Mouse (Mus musculus): ENCODE results near the gene Chrna3.
A peak's percentile ranks its signal among the peaks of the same experiment; 100 is the strongest.

Gene Chrna3

DNA sequence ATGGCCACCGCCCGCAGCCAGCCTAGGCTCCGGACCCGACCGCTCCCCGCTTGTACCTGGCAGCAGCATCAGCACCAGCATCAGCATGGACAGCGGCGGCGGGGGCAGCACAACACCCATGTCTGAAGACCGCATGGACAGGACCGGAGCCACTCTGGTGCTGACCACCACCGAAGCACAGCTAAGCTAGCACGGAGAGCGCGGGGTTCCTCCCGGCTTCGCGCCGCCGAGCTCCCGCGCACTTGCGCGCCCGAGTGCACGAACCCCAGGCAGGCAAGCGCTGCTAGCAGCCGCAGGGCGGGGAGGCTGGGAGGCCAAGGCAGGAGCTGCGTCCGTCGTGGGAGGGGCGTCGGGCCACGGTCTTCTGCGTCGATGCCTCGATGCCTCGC is at the start of gene Chrna3:
Chrna3 (minus strand) TSS at position 288 of the 389 bp plus-strand sequence.
- DNase-seq (ENCODE audit: low read depth, low spot score) = no peak

DNA sequence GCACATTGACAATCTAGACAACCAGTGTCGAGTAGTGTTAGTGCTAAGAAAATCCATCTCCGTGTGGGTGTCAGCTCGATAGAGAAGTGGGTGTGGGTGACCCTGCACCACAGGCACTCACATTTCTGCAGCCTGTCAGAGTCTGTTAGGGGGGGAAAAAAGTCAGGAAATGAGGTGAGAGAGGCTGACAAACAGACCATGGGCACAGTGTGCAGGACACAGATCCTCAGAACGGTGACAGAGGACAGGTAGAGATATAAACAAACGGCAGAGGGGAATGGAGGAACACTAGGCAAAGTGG is 41.6 kb upstream of the Chrna3 start:
- no peak for DNase-seq (ENCODE audit: low read depth, low spot score)

GRCm38 (mm10) chr9:55067260-55067964 is 41.0 kb upstream of the Chrna3 start:
- DNase-seq (ENCODE audit: low read depth, low spot score) = no peak

DNA sequence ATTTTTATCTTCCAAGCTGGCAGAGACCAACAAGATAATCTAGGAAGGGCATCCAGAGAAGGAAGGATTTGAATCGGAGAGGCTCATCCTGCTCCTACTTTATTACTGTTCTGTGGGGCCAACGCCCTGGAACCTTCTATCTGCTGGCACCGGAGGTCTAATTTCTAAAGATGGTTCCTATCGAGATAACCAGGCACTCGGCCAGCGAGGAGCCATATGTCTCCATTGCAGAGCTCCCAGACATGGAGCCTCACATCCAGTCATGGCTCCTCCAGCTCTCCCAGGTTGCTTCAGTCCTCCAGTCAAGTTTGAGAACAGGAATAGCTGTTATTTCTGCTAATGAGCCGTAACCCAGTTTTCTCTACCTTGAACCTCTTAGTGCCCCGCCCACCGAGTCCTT is 38.9 kb upstream of the Chrna3 start:
- no peak for DNase-seq (ENCODE audit: low read depth, low spot score)

GRCm38 (mm10) chr9:55058067-55058466 is 31.7 kb upstream of the Chrna3 start:
- DNase-seq (ENCODE audit: low read depth, low spot score) = no peak

GRCm38 (mm10) chr9:55055386-55055930 is 29.1 kb upstream of the Chrna3 start:
- no peak for DNase-seq (ENCODE audit: low read depth, low spot score)

GRCm38 (mm10) chr9:55048211-55048880 is 22.0 kb upstream of the Chrna3 start, which contains the start of gene Chrnb4:
Gene Chrnb4 (minus strand): TSS chr9:55048779.
- no peak for DNase-seq (ENCODE audit: low read depth, low spot score)

GRCm38 (mm10) chr9:55046764-55047163 is 20.4 kb upstream of the Chrna3 start:
- DNase-seq (ENCODE audit: low read depth, low spot score) = no peak

GRCm38 (mm10) chr9:55045001-55045400 is 18.6 kb upstream of the Chrna3 start:
- no peak for DNase-seq (ENCODE audit: low read depth, low spot score)

GRCm38 (mm10) chr9:55043688-55044087 is 17.3 kb upstream of the Chrna3 start:
- no peak for DNase-seq (ENCODE audit: low read depth, low spot score)

GRCm38 (mm10) chr9:55041389-55041788 is 15.0 kb upstream of the Chrna3 start:
- DNase-seq (ENCODE audit: low read depth, low spot score) = no peak

DNA sequence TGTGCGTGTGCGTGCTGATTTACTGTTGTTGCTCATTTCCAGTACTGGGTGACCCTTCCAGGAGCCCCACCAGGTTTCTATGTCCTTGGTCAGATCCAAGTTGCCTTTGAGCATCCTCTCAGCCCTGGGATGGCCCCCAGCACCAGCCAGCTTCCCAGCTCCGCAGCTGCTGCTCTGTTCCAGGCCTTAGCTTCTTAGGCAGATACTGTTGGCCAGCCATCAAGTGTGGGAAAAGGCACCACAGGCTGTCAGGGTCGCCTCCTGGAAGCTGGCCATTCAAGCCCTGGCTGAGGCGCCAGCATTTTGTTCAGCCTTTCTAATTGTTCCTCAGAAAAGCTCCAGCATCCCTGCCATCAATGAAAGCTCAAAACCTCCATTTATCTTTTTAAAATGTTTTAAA is 13.6 kb upstream of the Chrna3 start:
- no peak for DNase-seq (ENCODE audit: low read depth, low spot score)

DNA sequence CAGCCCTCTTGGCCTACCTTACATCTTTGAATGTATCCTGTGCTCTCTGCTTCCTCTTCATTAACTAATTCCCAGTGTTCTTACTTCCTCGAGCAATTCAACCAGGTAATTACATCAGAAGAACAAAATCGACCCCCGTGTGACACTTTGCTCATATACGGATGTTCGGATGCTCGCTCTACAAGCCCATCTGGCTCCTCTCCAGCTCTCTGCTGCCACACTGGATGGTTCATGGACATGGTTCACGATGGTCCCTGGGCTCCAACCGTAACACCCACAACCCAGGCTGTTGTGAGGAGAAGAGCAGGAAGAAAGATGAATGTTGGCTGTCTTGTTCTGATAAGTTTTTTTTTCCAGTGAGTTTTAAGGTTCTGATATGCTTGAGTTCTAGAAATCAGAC is 12.6 kb upstream of the Chrna3 start:
- DNase-seq (ENCODE audit: low read depth, low spot score) = no peak

- DNase-seq (ENCODE audit: low read depth, low spot score) = no peak
Measured at GRCm38 (mm10) chr9:55031435-55032167, 5.2 kb upstream of the Chrna3 start.

DNA sequence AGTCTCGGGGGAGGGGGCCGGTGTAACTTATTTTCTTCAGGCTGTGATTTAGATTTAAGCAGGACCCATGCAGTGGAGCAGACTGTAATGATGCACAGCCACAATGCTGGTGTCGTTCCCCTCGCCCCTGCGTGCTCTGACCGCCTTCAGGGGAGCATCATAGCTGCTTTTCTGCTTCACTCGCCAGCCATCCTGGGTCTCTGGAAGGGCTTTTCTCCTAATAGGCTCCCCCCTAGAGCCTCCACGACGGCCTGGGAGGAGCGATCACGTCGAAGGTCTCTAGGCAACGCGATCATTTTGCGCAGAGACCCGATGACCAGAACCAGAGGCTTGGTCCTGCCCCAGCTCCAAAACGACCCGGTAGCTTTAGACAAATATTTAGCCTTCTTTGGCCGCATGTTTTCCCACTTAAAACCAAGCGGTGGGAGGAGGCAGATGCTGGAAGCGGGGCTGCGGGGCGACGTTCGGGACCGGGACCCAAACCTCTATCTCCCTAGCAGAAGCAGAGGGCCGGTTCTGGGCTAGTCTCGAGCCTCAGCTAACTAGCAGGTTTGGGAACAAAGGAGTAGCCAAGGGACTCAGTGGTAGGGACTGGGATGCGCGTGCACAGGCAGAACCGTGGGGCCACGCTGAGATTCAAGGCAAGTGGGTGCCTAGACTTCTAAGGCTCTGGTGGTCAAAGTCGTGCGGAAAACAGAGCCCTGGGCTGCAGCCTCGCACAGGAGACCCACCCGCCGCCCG is 658 bp downstream of the Chrna3 start:
- DNase-seq (ENCODE audit: low read depth, low spot score) = no peak

DNA sequence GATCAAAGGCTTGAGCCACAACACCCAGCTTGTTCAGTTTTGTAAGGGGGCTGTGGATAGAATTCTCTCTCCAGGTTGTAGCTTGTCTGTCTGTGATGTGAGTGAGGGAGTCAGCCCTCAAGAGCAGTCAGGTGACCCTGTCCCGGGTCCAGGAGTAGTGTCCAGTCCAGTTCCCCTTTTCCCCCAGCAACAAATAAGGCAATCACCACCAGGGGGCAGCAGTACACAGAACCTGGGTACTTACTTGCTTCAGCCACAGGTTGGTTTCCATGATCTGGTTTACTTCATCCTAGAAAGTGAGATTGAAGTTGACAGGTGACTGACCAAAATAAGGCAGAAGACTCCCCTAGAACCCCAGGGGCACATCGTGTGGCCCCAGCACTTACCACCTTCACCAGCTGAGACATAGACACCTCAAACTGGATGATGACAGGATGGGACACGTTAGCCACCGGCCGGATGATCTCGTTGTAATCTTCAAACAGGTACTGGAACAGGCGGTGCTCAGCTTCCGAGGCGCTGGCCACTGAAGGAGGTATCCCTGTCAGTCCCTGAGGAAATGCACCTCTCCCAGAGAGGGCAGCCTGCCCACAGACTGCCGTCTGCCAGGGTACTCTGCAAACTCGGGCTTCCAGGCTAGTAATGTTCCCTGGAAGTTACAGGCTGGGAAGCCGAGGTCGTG is 2.3 kb downstream of the Chrna3 start:
- peak; percentile 33 for DNase-seq (ENCODE audit: low read depth, low spot score)

DNA sequence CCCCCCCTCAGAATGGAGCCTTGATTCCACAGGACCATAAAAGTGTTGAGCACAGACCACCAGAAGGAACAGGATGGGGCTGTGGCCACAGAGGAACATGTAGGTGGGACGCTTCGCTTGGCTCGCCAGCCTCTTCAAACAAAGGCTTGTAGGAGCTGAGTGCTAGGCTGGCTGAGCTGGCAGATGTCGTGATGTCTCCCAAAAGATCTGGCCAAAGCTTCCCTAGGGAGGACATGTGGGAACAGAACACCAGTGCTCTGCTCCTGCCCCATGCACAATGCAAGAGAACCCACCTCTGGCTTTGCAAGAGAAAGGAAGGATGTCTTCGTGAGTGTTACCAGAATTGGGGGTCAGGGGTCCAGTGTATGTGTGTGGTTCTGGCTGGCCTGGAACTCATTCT is 3.0 kb downstream of the Chrna3 start:
- DNase-seq (ENCODE audit: low read depth, low spot score) = no peak

- DNase-seq (ENCODE audit: low read depth, low spot score) = no peak
Measured at GRCm38 (mm10) chr9:55016926-55017325, 9.4 kb downstream of the Chrna3 start.

GRCm38 (mm10) chr9:55010588-55011350 is 15.6 kb downstream of the Chrna3 start:
- DNase-seq (ENCODE audit: low read depth, low spot score) = no peak

- no peak for DNase-seq (ENCODE audit: low read depth, low spot score)
Measured at GRCm38 (mm10) chr9:55009692-55010091, 16.7 kb downstream of the Chrna3 start.

Measured in skeletal muscle tissue, adult 2 months (tissue).